Mouse (Mus musculus): ENCODE measurements at regions not wholly inside any gene's neighbourhood (a gene's known extent, or its start where the extent isn't known, plus 50 kb on each side); places are given as distances from the start of the nearest gene placed in this dataset.

GRCm38 (mm10) chr12:14687263-14687662 lies 535.4 kb upstream of the Fam84a start:
- DNase-seq (ENCODE audit: low spot score in 2 of 2) = peak; percentile 50 to 58
- intact Hi-C loops (cut with DNase I) = no loop called here

GRCm38 (mm10) chr12:14676230-14676629 lies 524.4 kb upstream of the Fam84a start:
- no peak for DNase-seq (ENCODE audit: low spot score in 2 of 2)
- intact Hi-C loops (cut with DNase I) = no loop called here

GRCm38 (mm10) chr12:14665909-14666308 lies 514.1 kb upstream of the Fam84a start:
- DNase-seq (ENCODE audit: low spot score in 2 of 2) = peak; percentile 6 to 24
- intact Hi-C loops (cut with DNase I) = no loop called here
